Mouse (Mus musculus) embryonic facial prominence, embryonic 14.5 days (tissue): ENCODE data around the gene Gatad2a. TPM values are rescaled to one million over a fixed set of nuclear protein-coding genes. Genes with fewer than 3 reads are reported as not detected.

Source experiments
- ATAC-seq: fragments of 200-750 bp; cut with Nextera tagmentation; 2 replicates; pipeline ENCODE4 v1.8.0; 2017; ENCODE audit warnings: low read depth, moderate number of reproducible peaks, moderate TSS enrichment
- DNase-seq: peaks from one replicate; pipeline ENCODE4 v3.0.0-alpha.2; 2015; ENCODE audit warnings: low spot score
- H3K27ac ChIP-seq: fragments of 300-500 bp; sonication (generic); replicated peaks from 2 replicates; pipeline ENCODE4 v1.5.1; 2014; ENCODE audit warnings: low read depth, mild to moderate bottlenecking, low read length, moderate library complexity
- H3K27me3 ChIP-seq: fragments of 300-500 bp; sonication (generic); replicated peaks from 2 replicates; pipeline ENCODE4 v1.6.1; 2014; ENCODE audit warnings: low read length; ENCODE audit not compliant: control insufficient read depth, insufficient read depth
- H3K36me3 ChIP-seq: fragments of 300-500 bp; sonication (generic); 2 replicates; pipeline ENCODE4 v1.6.1; 2014; ENCODE audit warnings: low read length, mixed read lengths; ENCODE audit not compliant: control insufficient read depth, insufficient read depth
- H3K4me1 ChIP-seq: fragments of 300-500 bp; sonication (generic); 2 replicates; pipeline ENCODE4 v1.6.1; 2014; ENCODE audit warnings: antibody characterized with exemption, low read length; ENCODE audit not compliant: control insufficient read depth, insufficient read depth
- H3K4me2 ChIP-seq: fragments of 300-500 bp; sonication (generic); 2 replicates; pipeline ENCODE4 v1.6.1; 2014; ENCODE audit warnings: low read depth, mild to moderate bottlenecking, low read length, moderate library complexity, mixed read lengths
- H3K4me3 ChIP-seq: fragments of 300-500 bp; sonication (generic); 2 replicates; pipeline ENCODE4 v1.5.1; 2014; ENCODE audit warnings: low read depth, mild to moderate bottlenecking, low read length
- H3K9ac ChIP-seq: fragments of 300-500 bp; sonication (generic); 2 replicates; pipeline ENCODE4 v1.6.1; 2014; ENCODE audit warnings: low read depth, mild to moderate bottlenecking, low read length, moderate library complexity, mixed read lengths
- H3K9me3 ChIP-seq: fragments of 300-500 bp; sonication (generic); 2 replicates; pipeline ENCODE4 v1.6.1; 2016; ENCODE audit warnings: low read length; ENCODE audit not compliant: control insufficient read depth
- WGBS: fragments of 180-500 bp; shearing (Covaris S2); extraction: QIAGEN DNeasy Blood & Tissue Kit; methylation state at CpG from one replicate; pipeline ENCODE4 v1.1.7; 2014; 5-methylcytosine and 5-hydroxymethylcytosine counted together
- polyA plus RNA-seq: library from polyadenylated mRNA; unstranded; fragments of >200 nt; fragmentation: Nextera tagmentation; extraction: Ambion mirVana; gene quantifications from 2 replicates; pipeline ENCODE4 v1.2.1, GENCODE M21; 2014

The Gatad2a gene
- polyA plus RNA-seq, 1 experiment from 2014 or later = 50.4 TPM

DNA sequence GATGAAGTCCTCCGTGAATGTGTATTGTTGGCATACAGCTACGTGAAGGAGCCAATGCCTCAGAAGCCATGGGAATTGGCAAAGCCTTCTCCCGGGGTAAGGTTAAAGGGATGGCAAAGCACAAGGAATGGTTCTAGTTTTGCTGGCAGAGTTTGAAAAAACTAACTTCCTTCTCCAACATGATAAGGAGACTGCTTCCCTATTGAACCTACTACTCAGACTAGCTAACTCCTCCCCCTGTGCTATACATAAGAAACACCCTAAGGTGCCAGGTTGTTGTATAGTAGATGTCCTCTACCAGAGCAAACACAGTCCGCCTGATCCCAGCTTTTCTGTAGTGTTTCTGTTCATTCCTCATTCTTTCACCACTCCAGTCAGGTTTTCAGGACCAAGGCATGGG, 17.7 kb downstream of the Gatad2a start:
- Histone ChIP-seq H3K4me3 (no peak overlapping the region), H3K9me3 (no peaks in the 10 kb centered on the region), H3K27me3 (no peaks in the 10 kb centered on the region), H3K4me1 (peaks cover 4% of the 10 kb centered on the region; the same call in 1 of the 2 replicates), H3K9ac (no peak overlapping the region), H3K27ac (no peak overlapping the region), H3K4me2 (no peak overlapping the region), H3K36me3 (no peaks in the 10 kb centered on the region)
- DNase-seq (no peak), ATAC-seq (no peak)
- WGBS = 92% methylated on average over 4 of the region's 4 CpGs

DNA sequence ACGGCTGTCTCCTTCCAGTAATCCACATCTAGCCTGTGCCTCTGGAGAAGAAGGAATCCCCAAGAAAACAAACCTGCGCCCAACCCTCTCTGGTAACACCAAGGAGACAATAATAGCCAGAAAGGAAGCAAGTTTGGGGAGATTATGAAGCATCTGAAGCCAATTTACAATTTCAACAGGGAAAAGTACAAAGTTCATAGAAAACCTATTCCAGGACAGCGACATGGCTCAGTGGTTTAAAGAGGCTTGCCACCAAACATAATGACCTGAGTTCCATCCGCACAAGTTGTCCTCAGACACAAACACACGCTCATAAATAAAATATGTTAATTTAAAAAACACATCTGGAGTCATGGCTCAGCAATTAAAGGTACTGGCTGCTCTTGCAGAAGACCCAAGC, 21.4 kb downstream of the Gatad2a start:
- H3K27me3 ChIP-seq = no peaks in the 10 kb centered on the region
- H3K9ac ChIP-seq = peak overlapping the region; percentile 87
- DNase-seq = no peak
- H3K9me3 ChIP-seq = no peaks in the 10 kb centered on the region
- H3K4me2 ChIP-seq = peak overlapping the region; percentile 59
- H3K27ac ChIP-seq = peak overlapping the region; percentile 72
- ATAC-seq = no peak
- peak overlapping the region; percentile 95 for H3K4me3 ChIP-seq
- WGBS = 31% methylated on average over 5 of the region's 5 CpGs
- peaks cover 26% of the 10 kb centered on the region for H3K4me1 ChIP-seq
- no peaks in the 10 kb centered on the region for H3K36me3 ChIP-seq

DNA sequence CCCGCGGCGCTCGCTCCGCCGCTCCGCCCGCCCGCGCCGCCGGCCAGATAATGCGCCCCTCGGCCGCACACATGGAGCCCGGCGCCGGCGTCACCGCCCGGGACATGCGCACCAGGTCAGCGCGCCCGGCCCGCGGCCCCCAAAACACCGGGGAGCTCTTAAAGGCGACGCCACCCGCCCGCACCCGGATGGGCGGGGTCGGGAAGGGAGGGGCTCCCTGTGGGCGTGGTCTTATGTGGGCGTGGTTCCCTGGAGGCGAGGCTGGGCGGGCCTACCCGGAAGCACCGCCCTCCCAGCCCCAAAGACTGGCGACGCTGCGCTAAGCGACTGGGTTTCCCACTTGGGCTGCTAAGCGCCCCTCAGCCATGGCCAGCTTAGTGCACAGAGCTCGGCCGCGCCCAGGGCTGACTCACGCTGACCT, 22.0 kb downstream of the Gatad2a start:
- H3K9ac ChIP-seq = peak overlapping the region; percentile 87
- peaks cover 26% of the 10 kb centered on the region for H3K4me1 ChIP-seq
- no peaks in the 10 kb centered on the region for H3K9me3 ChIP-seq
- peak overlapping the region; percentile 95 for H3K4me3 ChIP-seq
- peak overlapping the region; percentile 72 for H3K27ac ChIP-seq
- H3K27me3 ChIP-seq = no peaks in the 10 kb centered on the region
- 0% methylated on average over 11 of the region's 50 CpGs for WGBS
- DNase-seq (peak; percentile 94), ATAC-seq (peak; percentile 94)
- H3K4me2 ChIP-seq = peak overlapping the region; percentile 59
- H3K36me3 ChIP-seq = no peaks in the 10 kb centered on the region

DNA sequence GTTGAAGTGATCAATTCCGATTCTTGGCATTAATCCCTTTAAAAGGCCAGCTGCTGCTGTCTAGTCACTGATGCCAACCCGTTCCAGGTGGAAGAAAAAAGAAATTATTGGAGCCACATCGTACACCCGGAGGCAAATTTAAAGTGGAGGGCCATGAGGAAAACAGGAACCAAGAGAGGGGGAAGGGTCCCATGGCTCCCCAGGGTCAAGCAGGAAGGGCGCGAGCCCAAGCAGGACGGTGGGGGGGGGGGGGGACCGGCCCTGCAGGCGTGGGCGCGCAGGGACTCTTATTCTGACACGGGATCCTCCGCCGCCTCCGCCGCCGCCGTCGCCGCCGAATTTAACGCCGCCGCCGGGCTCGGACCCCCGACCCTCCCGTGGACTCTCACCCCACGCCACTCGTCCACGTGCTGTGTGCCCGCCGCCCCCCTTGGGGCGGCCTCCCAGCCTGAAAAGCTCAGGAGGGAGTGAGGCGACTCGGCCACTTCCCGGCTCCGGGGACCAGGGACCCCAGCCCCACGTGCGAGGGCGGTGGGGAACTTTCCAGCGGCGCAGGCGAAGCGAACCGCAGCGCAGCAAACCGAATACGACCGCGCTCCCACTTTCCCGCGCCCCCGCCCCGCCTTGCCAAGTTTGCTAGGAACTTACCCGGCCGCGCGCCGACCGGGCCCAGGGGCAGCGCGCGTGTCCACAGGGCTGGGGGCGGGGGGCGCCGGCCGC, 22.6 kb downstream of the Gatad2a start:
- peak; percentile 30 for DNase-seq
- WGBS = 0% methylated on average over 5 of the region's 68 CpGs
- peak; percentile 16 for ATAC-seq
- Histone ChIP-seq H3K36me3 (no peaks in the 10 kb centered on the region), H3K27me3 (no peaks in the 10 kb centered on the region), H3K27ac (peak overlapping the region; percentile 72), H3K4me2 (peak overlapping the region; percentile 59), H3K4me1 (peaks cover 26% of the 10 kb centered on the region), H3K9me3 (no peaks in the 10 kb centered on the region), H3K9ac (peak overlapping the region; percentile 87), H3K4me3 (peak overlapping the region; percentile 95)

DNA sequence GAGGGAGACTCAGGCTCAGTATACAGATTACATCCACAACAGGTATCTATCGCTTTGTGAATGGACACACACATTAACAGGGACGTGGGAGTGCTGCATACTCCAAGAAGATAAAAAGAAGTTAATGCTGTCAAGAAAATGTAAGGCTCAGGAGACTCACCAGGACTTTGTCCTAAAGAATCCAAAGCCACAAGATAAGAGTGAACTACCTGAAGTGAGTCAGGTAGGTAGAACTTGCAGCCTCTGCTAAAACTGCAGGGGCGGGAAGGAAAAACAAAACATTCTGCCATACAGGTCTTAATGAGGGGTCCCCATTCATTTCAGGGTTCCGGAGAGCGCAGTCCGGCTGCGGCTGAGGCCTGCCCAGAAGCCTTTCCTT, 23.1 kb downstream of the Gatad2a start:
- WGBS = 9% methylated on average over 7 of the region's 7 CpGs
- H3K27ac ChIP-seq = no peak overlapping the region
- H3K27me3 ChIP-seq = no peaks in the 10 kb centered on the region

DNA sequence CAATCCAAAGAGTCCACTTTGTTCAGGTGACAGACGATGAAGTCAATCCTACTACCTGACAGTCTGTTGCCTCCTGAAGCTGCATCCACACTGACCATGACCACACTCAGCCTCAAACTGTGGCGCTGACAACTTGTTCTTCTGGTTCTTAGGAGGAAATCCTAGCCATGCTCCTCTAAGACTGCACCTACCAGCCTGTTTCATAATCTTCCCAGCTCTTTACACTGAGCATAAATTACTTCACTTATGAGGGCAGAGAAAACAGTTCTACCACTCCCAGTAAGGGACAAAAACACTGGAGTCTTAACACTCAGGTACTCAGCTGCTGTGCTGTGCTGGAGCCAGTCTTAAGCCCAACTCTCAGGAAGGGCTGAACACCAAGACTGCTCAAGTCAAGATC, 25.3 kb downstream of the Gatad2a start:
- Histone ChIP-seq H3K9ac (no peak overlapping the region), H3K4me3 (no peak overlapping the region), H3K27ac (no peak overlapping the region), H3K4me1 (peaks cover 26% of the 10 kb centered on the region), H3K36me3 (no peaks in the 10 kb centered on the region), H3K27me3 (no peaks in the 10 kb centered on the region), H3K9me3 (no peaks in the 10 kb centered on the region), H3K4me2 (no peak overlapping the region)
- DNase-seq = no peak
- WGBS = 79% methylated on average over 2 of the region's 2 CpGs
- ATAC-seq = no peak

More for the DNA sequence above, 23.1 kb downstream of the Gatad2a start:
- Histone ChIP-seq H3K36me3 (no peaks in the 10 kb centered on the region), H3K4me2 (peak overlapping the region; percentile 59), H3K9me3 (no peaks in the 10 kb centered on the region), H3K4me1 (peaks cover 26% of the 10 kb centered on the region), H3K4me3 (peak overlapping the region; percentile 95), H3K9ac (peak overlapping the region; percentile 87)
- no peak for ATAC-seq
- no peak for DNase-seq

DNA sequence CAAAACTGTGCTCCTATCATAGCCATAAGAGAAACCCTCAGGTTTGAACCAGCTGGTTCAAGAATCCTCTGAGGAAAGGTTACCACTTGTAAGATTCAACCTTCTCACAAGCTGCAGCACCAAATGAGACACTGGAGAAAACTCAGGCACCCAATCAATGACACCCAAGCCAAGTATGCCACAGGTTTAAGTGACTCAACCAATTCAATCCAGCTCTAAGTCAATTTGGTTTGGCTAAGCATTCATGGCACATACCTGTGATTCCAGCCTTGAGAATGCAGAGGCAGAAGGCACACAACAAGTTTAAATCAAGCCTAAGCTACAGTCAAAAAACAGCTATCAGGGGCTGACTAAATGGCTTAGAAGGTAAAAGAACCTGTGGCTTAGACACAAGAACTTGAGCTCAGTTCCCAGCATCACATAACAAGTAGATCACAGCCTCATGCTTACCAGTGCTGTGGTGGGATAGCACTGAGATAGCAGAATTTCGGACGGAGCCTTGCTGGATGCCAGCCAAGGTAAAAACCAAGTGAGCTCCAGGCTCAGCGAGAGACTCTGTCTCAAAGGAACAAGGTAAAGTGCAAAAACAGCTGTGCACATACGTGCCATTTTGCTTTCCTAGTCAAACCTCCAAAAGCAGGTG, 28.8 kb downstream of the Gatad2a start:
- Histone ChIP-seq H3K4me2 (no peak overlapping the region), H3K36me3 (0 out of 2 replicates have a peak, but pooled peaks cover 3% of the 10 kb centered on the region), H3K9me3 (no peaks in the 10 kb centered on the region), H3K4me1 (peaks cover 15% of the 10 kb centered on the region), H3K27me3 (no peaks in the 10 kb centered on the region), H3K9ac (no peak overlapping the region), H3K4me3 (no peak overlapping the region), H3K27ac (no peak overlapping the region)
- 66% methylated on average over 4 of the region's 4 CpGs for WGBS
- DNase-seq (no peak), ATAC-seq (no peak)

DNA sequence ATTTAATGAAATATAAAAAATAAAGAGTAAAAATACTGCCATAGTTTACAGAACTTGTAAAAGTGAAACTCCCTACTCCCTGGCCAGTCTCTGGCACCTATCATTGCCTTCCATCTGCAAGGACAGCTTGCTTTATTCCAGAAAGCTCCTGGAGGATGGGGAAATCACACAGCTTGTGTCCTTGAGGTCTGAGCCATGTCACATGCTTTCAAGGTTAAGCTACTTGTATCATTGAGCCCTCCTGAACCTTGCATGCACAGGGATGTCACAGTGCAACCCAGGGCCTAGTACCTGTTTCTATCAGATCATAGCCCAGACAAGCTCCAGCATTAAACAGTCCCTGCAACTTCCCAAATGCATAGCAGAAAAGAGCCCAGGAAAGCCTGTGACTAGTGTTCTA, 36.9 kb downstream of the Gatad2a start:
- Histone ChIP-seq H3K27ac (no peak overlapping the region), H3K4me1 (no peaks in the 10 kb centered on the region), H3K36me3 (0 out of 2 replicates have a peak, but pooled peaks cover 3% of the 10 kb centered on the region), H3K4me2 (no peak overlapping the region), H3K9ac (no peak overlapping the region), H3K4me3 (no peak overlapping the region), H3K9me3 (no peaks in the 10 kb centered on the region), H3K27me3 (no peaks in the 10 kb centered on the region)
- DNase-seq (no peak), ATAC-seq (no peak)

DNA sequence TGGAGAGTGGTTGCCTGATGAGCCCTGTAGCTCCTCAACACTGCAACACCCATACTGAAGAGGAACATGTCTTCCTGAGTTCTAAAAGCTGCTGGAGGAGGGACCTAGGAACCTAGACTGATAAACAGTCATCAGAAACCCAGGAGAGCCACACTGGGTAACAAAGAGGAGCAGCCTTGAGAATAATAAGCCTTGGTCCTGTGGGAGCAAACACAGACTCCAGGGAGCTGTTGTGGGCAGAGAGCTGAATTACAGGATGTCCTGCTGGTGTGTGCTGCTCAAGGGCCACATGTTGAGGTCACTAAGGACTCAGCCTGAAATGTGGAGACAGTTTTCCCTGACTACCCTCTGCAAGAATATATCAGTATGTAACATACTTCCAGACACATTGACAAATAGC, 38.3 kb downstream of the Gatad2a start:
- Histone ChIP-seq H3K27me3 (no peaks in the 10 kb centered on the region), H3K4me1 (no peaks in the 10 kb centered on the region), H3K9ac (no peak overlapping the region), H3K4me3 (no peak overlapping the region), H3K27ac (no peak overlapping the region), H3K4me2 (no peak overlapping the region), H3K9me3 (no peaks in the 10 kb centered on the region), H3K36me3 (0 out of 2 replicates have a peak, but pooled peaks cover 3% of the 10 kb centered on the region)
- ATAC-seq (no peak), DNase-seq (no peak)
